Mouse (Mus musculus) frontal cortex, adult (tissue): Measurements from ENCODE around the gene Dgat2.

Experiments
- ATAC-seq: cut with Nextera tagmentation; 2 replicates; pipeline ENCODE4 v1.9.2; 2017; ENCODE audit warnings: mild to moderate bottlenecking, moderate library complexity, mixed read lengths; ENCODE audit not compliant: low TSS enrichment

The Dgat2 gene

GRCm38 (mm10) chr7:99161961-99162360 is 20.6 kb downstream of the Dgat2 start:
- ATAC-seq, result no peak

GRCm38 (mm10) chr7:99161529-99161928 is 21.0 kb downstream of the Dgat2 start:
- ATAC-seq, result no peak

DNA sequence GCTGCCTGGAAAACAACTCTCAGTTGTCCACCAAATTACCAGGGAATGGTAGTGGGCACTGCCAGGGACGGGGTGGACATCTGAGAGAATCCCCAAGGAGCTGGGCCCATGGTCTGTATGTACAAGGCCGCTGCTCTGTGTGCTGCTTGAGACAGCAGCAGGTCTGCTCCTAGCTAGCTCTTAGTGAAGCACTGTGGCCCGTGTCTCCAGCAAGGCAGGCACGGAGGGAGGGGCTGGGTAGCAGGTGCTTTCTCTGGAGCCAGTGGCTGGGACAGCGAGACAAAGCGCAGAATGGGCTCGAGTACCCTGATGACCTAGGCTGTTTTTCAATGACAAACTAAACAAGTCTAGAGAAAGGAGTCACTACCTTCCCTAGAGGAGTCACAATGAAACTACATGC is 21.5 kb downstream of the Dgat2 start:
- ATAC-seq, result no peak

DNA sequence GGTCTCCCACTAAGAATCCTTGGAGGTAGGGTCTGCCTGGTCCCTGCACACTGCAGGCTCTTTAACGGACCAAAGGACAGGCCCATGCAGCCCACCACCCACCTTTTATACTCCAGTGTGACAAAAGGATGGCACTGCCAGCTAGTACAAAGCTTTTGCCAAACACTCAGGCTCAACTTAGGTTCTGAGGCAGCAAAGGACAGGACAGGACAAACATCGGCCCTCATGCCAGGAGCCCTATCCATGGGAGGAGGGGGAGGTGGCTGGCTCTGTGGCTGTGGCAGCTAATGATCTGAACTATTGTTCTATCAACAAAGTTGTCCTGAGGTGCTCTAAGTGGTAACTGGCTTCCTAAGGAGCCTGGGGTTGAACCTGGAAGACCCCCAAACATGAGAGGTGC is 23.1 kb downstream of the Dgat2 start:
- no peak for ATAC-seq

DNA sequence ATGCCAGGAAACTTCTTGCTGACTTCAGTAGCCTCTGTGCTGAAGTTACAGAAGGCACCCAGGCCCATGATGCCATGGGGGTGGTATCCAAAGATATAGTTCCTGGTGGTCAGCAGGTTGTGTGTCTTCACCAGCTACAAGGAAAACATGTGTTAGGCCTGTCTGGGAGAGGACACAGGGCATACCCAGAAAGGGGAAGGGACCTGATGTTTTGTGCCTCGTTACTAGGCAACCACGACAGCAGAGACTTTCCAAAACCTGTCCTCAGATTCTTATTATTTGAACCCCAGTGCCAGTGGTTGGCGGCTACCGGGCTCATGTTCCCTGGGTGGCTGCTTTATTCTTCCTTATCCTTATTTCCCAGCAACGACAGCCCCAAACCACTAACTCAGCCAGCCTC is 23.6 kb downstream of the Dgat2 start:
- no peak for ATAC-seq

GRCm38 (mm10) chr7:99158011-99158410 is 24.5 kb downstream of the Dgat2 start:
- ATAC-seq, result no peak

DNA sequence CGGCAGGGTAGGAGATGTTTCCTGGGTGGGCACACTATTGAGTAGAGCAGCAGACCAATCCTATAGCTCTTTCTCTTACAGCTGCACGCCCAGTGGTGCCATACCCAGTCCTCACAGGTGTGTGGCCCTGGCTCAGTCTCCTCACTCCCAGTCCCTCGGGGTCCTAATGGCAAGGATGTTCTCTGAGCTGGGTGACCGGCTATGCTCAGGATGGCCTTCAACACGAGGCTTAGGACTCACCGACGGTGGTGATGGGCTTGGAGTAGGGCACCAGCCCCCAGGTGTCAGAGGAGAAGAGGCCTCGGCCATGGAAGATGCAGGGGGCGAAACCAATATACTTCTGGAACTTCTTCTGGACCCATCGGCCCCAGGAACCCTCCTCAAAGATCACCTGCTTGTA is 25.8 kb downstream of the Dgat2 start:
- ATAC-seq, result no peak

DNA sequence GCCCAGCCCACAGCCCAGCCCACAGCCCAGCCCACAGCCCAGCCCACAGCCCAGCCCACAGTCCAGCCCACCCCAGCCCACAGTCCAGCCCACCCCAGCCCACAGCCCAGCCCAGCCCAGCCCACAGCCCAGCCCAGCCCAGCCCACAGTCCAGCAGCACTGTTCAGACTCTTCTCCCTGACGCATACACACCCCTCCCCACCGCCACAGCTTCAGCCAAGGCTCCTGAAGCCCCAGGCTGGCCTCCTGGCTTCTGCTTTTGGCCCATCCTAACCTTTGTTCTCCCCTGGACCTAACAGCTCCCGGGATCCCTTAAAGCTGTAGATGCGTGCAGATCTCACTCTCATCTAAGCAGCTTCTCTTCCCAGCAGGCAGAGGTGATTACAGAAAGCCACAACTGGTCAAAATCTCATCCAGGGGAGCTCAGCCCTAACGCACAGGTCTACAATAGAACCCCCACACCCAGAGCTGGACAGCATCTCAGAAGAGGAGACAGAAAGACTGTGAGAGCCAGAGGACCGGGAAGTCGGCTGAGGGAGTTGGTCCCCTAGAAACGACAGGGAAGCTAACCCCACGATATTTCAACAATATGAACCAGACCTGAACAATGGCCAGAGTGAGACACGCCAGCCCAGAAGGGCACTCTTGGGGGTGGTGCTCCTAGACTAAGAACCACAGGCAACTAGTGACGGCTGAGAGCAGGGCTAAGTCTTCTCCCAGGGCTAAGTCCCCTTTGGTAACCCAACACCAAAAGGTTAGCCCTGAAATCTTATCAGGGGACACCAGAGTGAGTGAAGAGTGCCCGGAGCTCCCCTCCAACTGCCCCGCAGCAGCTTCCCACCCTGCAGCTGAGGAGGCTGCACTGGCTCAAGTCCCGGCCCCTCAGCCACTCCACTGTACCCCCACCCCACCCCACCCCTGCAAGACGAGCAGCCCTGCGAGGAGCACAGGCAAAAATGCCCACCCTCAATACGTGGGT is 26.9 kb downstream of the Dgat2 start:
- ATAC-seq, result no peak

- no peak for ATAC-seq
These were observed 27.8 kb downstream of the Dgat2 start for GRCm38 (mm10) chr7:99154648-99155151.

- no peak for ATAC-seq
These were observed 28.8 kb downstream of the Dgat2 start for GRCm38 (mm10) chr7:99153686-99154202.

DNA sequence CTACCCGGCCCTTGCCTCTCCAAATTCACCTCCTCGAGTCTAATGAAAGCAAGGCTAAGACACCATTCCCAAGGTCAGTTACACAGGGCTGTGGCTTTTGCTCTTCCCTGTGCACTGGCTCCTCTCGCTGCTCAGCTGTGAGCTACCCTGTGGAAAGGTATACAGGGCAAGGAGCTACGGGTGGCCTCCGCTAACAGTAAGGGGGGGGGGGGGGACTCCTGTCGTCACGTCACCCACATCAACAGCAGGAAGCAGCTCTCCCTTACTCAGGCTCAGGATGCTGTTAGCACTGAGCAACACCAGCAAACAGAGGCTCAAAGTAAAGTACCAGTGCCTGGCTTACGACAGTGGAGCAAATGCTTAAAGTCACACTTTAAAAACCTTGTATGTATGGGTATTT is 29.8 kb downstream of the Dgat2 start:
- ATAC-seq, result no peak

GRCm38 (mm10) chr7:99151342-99151741 is 31.2 kb downstream of the Dgat2 start:
- peak; percentile 96 for ATAC-seq

- no peak for ATAC-seq
These were observed 33.5 kb downstream of the Dgat2 start for GRCm38 (mm10) chr7:99149017-99149416.

DNA sequence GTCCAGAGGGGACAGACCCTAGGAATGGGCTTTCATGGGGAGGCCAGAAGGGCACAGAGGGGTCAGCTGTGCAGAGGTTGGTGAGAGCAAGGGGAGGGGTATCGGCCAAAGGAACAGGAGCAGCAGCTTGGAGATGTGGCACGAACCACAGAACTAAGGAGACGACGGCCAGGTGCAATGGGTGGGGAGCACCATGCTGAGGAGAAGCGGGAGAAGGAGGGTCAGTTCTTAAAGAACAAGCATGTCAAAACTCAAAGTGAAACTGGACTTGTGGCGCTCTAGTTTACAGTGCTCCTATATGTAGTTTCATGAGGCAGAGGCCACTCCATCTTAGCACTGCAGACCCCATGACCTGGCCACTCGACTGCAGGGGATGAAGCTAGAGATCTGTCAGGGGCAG is 35.0 kb downstream of the Dgat2 start:
- ATAC-seq, result no peak

GRCm38 (mm10) chr7:99146906-99147305 is 35.6 kb downstream of the Dgat2 start:
- ATAC-seq, result no peak

DNA sequence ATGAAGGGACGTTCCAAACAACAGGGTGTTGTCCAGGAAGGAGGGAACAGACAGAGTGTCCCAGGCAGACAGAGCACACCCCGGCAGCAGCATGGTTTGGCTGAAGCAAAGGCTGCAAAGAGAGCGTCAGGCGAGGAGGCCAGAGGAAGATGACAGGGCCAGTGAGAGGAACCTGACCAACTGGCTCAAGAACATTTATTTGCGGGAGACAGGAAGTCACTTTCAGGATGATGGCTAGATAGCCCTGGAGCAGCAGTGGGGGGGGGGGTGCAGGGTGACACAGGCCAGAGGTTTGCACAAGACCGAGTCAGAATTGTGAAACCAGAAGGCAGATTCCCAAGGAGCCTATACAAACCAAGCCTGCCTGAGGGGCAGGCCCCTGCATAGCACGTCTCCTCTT is 36.5 kb downstream of the Dgat2 start:
- ATAC-seq, result no peak

DNA sequence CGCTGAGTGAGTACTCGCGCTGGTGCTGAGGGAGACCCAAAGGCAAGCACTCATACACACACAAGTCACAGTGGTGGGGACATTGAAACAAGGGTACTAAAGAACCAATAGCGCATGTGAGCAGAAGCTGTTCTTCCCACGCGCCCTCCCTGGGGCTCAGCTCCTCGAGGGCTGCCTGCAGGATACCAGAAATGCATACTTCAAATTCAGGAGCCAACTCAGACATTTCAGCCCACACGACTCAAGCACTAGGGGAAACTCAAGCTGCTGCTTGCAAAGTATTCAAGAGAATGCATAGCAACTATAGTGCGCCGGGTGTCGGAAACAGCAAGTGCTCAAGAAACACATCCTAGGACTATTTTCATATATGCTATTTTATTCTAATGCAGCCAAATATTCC is 37.9 kb downstream of the Dgat2 start:
- ATAC-seq, result peak; percentile 42

- ATAC-seq, result no peak
These were observed 39.3 kb downstream of the Dgat2 start for GRCm38 (mm10) chr7:99143244-99143643.

GRCm38 (mm10) chr7:99141919-99142606 is 40.5 kb downstream of the Dgat2 start:
- no peak for ATAC-seq

DNA sequence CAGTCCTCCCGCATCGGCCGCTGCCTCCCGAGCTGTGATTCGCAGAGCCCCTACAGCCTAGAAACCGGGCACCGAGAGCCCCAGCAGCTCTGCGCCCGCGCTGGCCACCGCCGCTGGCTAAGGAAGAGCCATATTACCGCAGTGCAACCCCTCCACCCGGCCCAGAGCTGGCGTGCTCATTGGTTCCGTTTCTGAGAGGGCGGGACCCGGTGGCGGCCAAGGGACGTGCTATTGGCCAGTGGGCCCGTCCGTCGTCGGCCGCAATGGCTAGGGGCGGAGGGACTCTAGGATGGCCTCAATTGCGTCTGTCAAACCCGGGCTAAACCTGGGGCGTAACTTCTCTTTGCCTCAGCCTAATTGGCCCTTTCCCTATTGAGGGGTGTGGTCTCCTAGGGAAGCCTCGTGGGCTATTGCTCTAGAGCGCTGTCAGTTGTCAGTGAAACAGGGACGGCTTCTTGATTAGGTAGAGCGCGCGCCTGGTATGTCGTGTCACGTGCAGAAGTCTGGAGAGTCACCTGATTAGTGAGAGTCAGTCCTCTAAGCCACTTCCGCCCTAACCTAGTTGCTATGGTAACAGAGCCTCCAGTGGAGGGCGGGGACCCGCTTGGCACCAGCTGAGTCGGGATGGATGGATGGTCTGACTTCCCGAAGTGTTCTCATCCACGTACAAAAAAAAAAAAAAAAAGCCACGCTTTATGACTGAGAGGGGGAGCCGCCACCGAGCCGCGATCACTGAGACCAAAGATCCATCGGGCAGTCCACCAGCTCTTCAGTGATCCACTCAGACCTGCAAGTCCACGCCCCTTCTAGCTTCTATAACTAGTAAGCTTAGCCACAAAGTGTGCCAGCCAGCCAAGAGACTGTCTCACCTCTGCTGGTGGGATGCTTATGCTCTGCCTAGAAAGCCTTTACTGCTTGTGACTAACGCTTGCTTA is 41.3 kb downstream of the Dgat2 start, which contains the start of gene Uvrag:
Gene Uvrag (minus strand): TSS at position 158 of the 935 bp plus-strand sequence.
- peak; percentile 86 for ATAC-seq

DNA sequence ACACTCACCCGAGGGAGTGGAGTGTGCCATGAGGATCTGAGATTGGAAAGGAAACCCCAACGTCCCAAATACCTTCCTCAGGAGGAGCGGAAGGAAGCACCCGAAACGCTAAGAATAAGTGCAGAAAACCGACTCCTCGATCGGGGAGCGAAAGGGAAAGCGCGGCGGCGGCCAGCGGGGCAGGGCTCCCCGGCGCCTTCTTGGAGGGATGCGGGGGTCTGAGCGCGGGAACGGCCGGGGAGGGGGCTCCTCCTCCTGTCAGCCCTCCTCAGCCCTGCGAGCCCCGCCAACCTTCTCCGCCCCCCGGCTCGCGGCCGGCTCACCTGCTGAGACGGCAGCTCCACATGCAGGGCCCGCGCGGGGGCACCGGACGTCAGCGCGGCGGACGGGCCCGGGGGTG is 42.0 kb downstream of the Dgat2 start:
- ATAC-seq, result no peak; the same call in 1 of the 2 replicates
